Mouse (Mus musculus) MEL (cell line): ENCODE measurements around the gene Akt3. TPM values are rescaled to one million over a fixed set of nuclear protein-coding genes. Genes with fewer than 3 reads are reported as not detected.

Experiments
- DNase-seq: peaks from one replicate; pipeline ENCODE4 v3.0.0; 2011; ENCODE audit warnings: low read depth, low spot score
- H3K27ac ChIP-seq: 2 replicates; pipeline ENCODE4 v1.5.1; 2012; ENCODE audit warnings: low read depth, mild to moderate bottlenecking, control low read depth, low read length, moderate library complexity; ENCODE audit not compliant: control insufficient read depth
- H3K27me3 ChIP-seq, 2 experiments: fragments of 150-350 bp in 1 of 2; sonication (generic) in 1 of 2; 2 replicates each; pipeline ENCODE4 v1.6.1; 2012; ENCODE audit warnings: low read length in 2 of 2, mild to moderate bottlenecking in 2 of 2, improper control_type of control experiment in 1 of 2, moderate library complexity in 1 of 2; ENCODE audit not compliant: insufficient read depth in 2 of 2, control insufficient read depth in 1 of 2
- H3K36me3 ChIP-seq, 2 experiments: 2 replicates each; pipeline ENCODE4 v1.6.1; 2012 to 2014; ENCODE audit warnings: low read length in 2 of 2, improper control_type of control experiment in 1 of 2, inconsistent platforms in 1 of 2, mild to moderate bottlenecking in 1 of 2; ENCODE audit not compliant: insufficient read depth in 2 of 2, control insufficient read depth in 1 of 2
- H3K4me1 ChIP-seq, 2 experiments: fragments of 150-350 bp in 1 of 2; sonication (generic) in 1 of 2; 2 replicates each; pipeline ENCODE4 v1.6.1; 2012; ENCODE audit warnings: low read length in 2 of 2, improper control_type of control experiment in 1 of 2, mild to moderate bottlenecking in 1 of 2; ENCODE audit not compliant: insufficient read depth in 2 of 2, control insufficient read depth in 1 of 2
- H3K4me3 ChIP-seq, 2 experiments: fragments of 150-350 bp in 1 of 2; sonication (generic) in 1 of 2; 2 replicates each; pipeline ENCODE4 v1.5.1; 2012; ENCODE audit warnings: low read depth in 2 of 2, low read length in 2 of 2, mild to moderate bottlenecking in 2 of 2, moderate library complexity in 2 of 2, control low read depth in 1 of 2, improper control_type of control experiment in 1 of 2; ENCODE audit not compliant: control insufficient read depth in 1 of 2, insufficient read depth in 1 of 2
- H3K79me2 ChIP-seq: 2 replicates; pipeline ENCODE4 v1.6.1; 2012; ENCODE audit warnings: mild to moderate bottlenecking, low read length, moderate library complexity; ENCODE audit not compliant: control insufficient read depth, poor library complexity, insufficient read depth
- H3K9ac ChIP-seq: 2 replicates; pipeline ENCODE4 v1.6.1; 2012; ENCODE audit warnings: low read depth, mild to moderate bottlenecking, control low read depth, low read length, moderate library complexity; ENCODE audit not compliant: control insufficient read depth, poor library complexity, severe bottlenecking
- H3K9me3 ChIP-seq: fragments of 150-350 bp; sonication (generic); replicated peaks from 2 replicates; pipeline ENCODE4 v1.6.1; 2012; ENCODE audit warnings: mild to moderate bottlenecking, low read length, improper control_type of control experiment, moderate library complexity; ENCODE audit not compliant: insufficient read depth
- CTCF ChIP-seq, 3 experiments: IDR thresholded peaks in 2 of 3; conservative IDR thresholded peaks in 1 of 3; 2 replicates each; pipeline ENCODE4 v1.5.1; 2011 to 2012; ENCODE audit warnings: low read length in 3 of 3, low read depth in 2 of 3, mild to moderate bottlenecking in 2 of 3, improper control_type of control experiment in 1 of 3, inconsistent platforms in 1 of 3, mixed read lengths in 1 of 3, moderate library complexity in 1 of 3; ENCODE audit not compliant: control insufficient read depth in 1 of 3, insufficient read depth in 1 of 3, poor library complexity in 1 of 3, severe bottlenecking in 1 of 3
- ELF1 ChIP-seq: IDR thresholded peaks from 2 replicates; pipeline ENCODE4 v1.6.1; 2014; ENCODE audit warnings: low read depth, mild to moderate bottlenecking, inconsistent platforms, low read length, improper control_type of control experiment, moderate library complexity
- EP300 ChIP-seq, 2 experiments: IDR thresholded peaks; 2 replicates each; pipeline ENCODE4 v1.6.1; 2011; ENCODE audit warnings: improper control_type of control experiment in 2 of 2, low read length in 2 of 2, low read depth in 1 of 2, mild to moderate bottlenecking in 1 of 2
- ETS1 ChIP-seq: IDR thresholded peaks from 2 replicates; pipeline ENCODE4 v1.6.1; 2012; ENCODE audit warnings: low read depth, mild to moderate bottlenecking, inconsistent platforms, low read length, improper control_type of control experiment, moderate library complexity
- KAT2A ChIP-seq: conservative IDR thresholded peaks from 2 replicates; pipeline ENCODE4 v1.6.1; 2012; ENCODE audit warnings: low read depth, low read length, improper control_type of control experiment, inconsistent platforms
- MYC ChIP-seq: IDR thresholded peaks from 2 replicates; pipeline ENCODE4 v1.6.1; 2011; ENCODE audit warnings: low read depth, mild to moderate bottlenecking, low read length, improper control_type of control experiment, moderate library complexity
- NELFE ChIP-seq: IDR thresholded peaks from 2 replicates; pipeline ENCODE4 v1.6.1; 2011; ENCODE audit warnings: low read depth, low read length, improper control_type of control experiment
- RAD21 ChIP-seq: IDR thresholded peaks from 2 replicates; pipeline ENCODE4 v1.6.1; 2011; ENCODE audit warnings: mild to moderate bottlenecking, low read depth, low read length, improper control_type of control experiment
- SIN3A ChIP-seq: IDR thresholded peaks from 2 replicates; pipeline ENCODE4 v1.6.1; 2012; ENCODE audit warnings: low read length, improper control_type of control experiment, inconsistent platforms
- SMC3 ChIP-seq: IDR thresholded peaks from 2 replicates; pipeline ENCODE4 v1.6.1; 2011; ENCODE audit warnings: low read depth, low read length, improper control_type of control experiment
- USF1 ChIP-seq: IDR thresholded peaks from 2 replicates; pipeline ENCODE4 v1.6.1; 2014; ENCODE audit warnings: low read depth, mild to moderate bottlenecking, inconsistent platforms, low read length, improper control_type of control experiment, moderate library complexity
- ZKSCAN1 ChIP-seq: IDR thresholded peaks from 2 replicates; pipeline ENCODE4 v1.6.1; 2012; ENCODE audit warnings: low read depth, mild to moderate bottlenecking, inconsistent platforms, low read length, improper control_type of control experiment, moderate library complexity
- ZMIZ1 ChIP-seq: IDR thresholded peaks from 2 replicates; pipeline ENCODE4 v1.6.1; 2012; ENCODE audit warnings: low read depth, mild to moderate bottlenecking, inconsistent platforms, low read length, improper control_type of control experiment, moderate library complexity
- ZNF384 ChIP-seq: IDR thresholded peaks from 2 replicates; pipeline ENCODE4 v1.6.1; 2012; ENCODE audit warnings: low read depth, mild to moderate bottlenecking, inconsistent platforms, low read length, improper control_type of control experiment
- polyA plus RNA-seq, 2 experiments: library from polyadenylated mRNA; stranded (reverse) in 1 of 2; unstranded in 1 of 2; fragments of >175 nt in 1 of 2; fragments of >200 nt in 1 of 2; gene quantifications; 2 replicates each; pipeline versions ENCODE4 v1.2.1 to v1.2.4; 2012; ENCODE audit warnings: low replicate concordance in 2 of 2, low read depth in 1 of 2; ENCODE audit not compliant: insufficient read length in 2 of 2, insufficient read depth in 1 of 2, missing spikeins in 1 of 2
- total RNA-seq: library from RNA; depleted of rRNA; stranded (reverse); fragments of 300-350 nt; gene quantifications from 2 replicates; pipeline ENCODE4 v1.2.3, GENCODE M21; 2012

Gene Akt3
- total and polyA plus RNA-seq, 3 experiments, result 3.5 to 6.2 TPM; not detected in 1

- Histone ChIP-seq H3K9ac (no peak overlapping the region), H3K4me3 (no peak overlapping the region), H3K27me3 (no peaks in the 10 kb centered on the region), H3K79me2 (no peaks in the 10 kb centered on the region), H3K4me1 (no peaks in the 10 kb centered on the region), H3K9me3 (no peaks in the 10 kb centered on the region), H3K36me3 (0 out of 4 replicates have a peak, but pooled peaks cover 0 to 2% of the 10 kb centered on the region in 2 experiments), H3K27ac (no peak overlapping the region)
- no peak for TF ChIP-seq ZNF384
- TF ChIP-seq RAD21, result no peak
- DNase-seq, result peak; percentile 17
Observed at GRCm38 (mm10) chr1:176973356-176974088, 284.5 kb downstream of the Akt3 start.

- Histone ChIP-seq H3K9ac (no peak overlapping the region), H3K27me3 (no peaks in the 10 kb centered on the region), H3K27ac (no peak overlapping the region)
- TF ChIP-seq ZMIZ1 (no peak), NELFE (no peak), ELF1 (no peak), USF1 (no peak), ETS1 (no peak), SIN3A (no peak), CTCF (IDR thresholded peaks at IDR 0.05 in 2 of 3, conservative IDR thresholded peaks at IDR 0.05 in 1 of 3; ENCODE audit: control insufficient read depth in 1 of 3, insufficient read depth in 1 of 3, low read depth in 2 of 3, low read length in 3 of 3, poor library complexity in 1 of 3, severe bottlenecking in 1 of 3) (no peak), ZKSCAN1 (no peak), EP300 (IDR thresholded peaks at IDR 0.05; ENCODE audit: low read depth in 1 of 2, low read length in 2 of 2) (no peak), SMC3 (no peak), KAT2A (no peak), MYC (no peak)
- TF ChIP-seq, all 39 proteins: peak for 0
- no peaks in the 10 kb centered on the region for H3K4me1 ChIP-seq
- DNase-seq, result no peak
- H3K36me3 ChIP-seq, result 0 out of 4 replicates have a peak, but pooled peaks cover 0 to 2% of the 10 kb centered on the region in 2 experiments
- no peaks in the 10 kb centered on the region for H3K9me3 ChIP-seq
- no peaks in the 10 kb centered on the region for H3K79me2 ChIP-seq
- no peak overlapping the region for H3K4me3 ChIP-seq
Observed at GRCm38 (mm10) chr1:176971479-176971797, 286.6 kb downstream of the Akt3 start.
